Mouse (Mus musculus): ENCODE measurements around the gene Cdk5rap2.

Gene Cdk5rap2

DNA sequence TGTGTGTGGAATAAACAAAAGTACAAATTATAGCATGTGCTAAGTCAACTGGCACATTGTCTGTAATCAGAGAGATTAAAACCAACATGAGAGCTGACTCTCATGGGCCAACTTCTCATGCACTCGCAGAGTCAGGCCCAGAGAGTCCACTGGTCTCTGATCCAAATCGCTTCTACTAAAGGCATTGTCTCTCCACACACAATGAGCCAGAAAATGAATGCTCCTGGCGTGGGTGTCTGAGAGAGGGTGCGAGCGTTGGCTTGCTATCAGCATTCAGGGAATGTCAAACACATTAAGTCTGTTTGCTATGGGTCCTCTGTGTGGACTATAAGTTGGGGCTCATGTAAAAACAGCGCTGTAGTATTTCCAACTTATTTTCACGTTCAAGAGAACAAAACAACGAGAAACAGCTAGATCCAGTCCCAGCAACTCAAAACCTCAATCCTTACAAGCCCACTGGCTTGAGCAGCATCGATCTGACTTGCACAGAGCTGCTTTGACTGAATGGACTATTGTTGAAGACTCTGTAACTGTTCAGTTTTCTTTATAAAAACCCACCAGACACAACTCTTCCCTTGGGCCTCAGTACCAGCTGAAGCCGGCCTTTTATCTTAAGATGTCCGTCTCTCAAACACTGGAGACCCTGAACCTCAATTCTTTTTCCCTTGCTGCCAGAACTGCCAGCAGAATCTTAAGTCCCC is 74.6 kb downstream of the Cdk5rap2 start:
- DNase-seq = no peak

DNA sequence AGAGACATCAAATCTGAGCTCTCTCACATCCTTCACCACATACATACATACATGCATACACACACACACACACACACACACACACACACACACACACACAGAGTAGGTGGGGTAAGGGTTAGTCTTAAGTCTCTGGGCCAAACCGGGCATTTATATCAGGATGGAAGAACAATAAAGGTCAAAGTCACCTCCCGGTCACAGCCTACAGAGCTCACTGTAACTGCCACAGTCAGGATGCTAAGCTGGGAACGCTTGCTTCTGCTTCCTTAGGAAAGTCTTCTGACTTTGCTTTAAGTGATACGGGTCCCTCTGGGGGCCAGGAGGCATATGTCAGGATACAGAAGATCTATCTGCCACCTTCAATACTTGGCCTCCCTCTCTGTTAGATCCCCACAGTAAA is 75.2 kb downstream of the Cdk5rap2 start:
- DNase-seq = no peak

DNA sequence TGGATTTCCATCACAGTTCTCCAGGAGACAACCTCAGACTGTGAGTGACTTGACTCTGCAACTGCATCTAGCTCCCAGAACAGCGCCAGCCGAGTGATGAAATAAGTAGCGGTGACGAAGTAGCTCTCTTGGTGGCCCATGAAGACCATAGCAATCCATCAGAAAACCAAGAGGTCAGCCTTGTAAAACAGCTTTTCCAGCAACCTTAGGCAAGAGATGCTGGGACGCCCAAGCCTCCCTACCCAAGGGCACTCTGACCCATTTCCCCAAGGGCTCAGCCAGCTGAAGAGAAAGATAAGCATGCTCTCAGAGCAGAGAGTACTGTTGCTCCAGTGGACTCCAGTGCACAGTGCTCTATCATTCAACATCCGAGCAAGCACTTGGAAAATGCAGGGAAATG is 77.3 kb downstream of the Cdk5rap2 start:
- DNase-seq = no peak

DNA sequence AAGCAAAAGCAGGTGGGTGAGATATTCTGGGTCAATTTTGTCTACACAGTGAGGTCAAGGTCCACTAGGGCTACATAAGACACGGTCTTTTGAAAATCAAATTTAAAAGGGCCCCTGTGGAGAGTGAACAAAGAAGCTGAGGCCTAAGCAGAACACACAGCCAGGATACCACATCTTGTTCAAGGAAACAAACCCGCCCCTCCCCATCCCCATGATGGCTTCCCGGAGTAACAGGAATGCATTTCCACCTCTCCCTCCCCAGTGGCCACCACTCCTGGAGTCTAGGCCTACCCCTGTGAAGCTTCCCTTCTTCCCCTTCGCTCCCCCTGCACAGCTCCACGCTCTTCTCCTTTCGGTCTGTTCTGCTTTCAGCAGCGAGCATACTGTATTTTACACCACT is 77.7 kb downstream of the Cdk5rap2 start:
- DNase-seq = no peak

DNA sequence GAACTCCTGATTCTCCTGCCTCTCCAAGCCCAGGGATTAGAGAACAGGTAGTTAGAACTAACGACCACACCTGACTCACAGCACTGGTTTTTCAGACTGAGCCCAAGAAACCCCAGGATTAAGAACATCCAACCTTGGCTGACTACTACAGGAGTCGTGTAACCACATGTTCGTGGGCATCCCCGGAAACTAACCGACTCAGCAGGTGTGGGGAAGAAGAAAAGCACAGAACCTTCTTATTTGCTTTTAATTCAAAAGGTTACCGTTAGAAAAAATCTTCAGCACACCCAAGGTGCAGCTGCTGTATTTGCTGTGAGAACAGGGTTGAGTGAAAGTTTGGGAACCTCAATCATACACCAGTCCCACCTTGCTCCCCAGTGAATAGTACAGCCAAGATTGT is 79.1 kb downstream of the Cdk5rap2 start:
- DNase-seq = no peak

DNA sequence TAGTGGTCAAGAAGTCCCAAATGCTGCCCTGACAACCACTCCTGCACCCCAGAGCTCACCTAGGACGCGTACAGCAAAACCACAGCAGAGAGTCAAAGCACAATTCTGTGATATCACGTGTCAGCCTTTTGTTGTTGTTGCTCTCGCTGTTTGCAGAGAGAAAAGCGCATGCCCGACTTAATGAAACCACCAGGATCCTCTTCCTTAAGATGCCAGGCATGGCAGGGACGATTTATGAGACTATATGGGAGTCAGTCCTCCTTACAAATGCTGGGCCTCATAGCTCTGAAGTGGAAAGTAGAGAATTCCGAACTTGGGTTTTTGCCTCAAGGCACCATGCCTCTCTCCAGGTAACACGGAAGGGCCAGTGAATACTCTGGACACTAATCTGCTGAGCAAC is 82.2 kb downstream of the Cdk5rap2 start:
- DNase-seq = no peak

DNA sequence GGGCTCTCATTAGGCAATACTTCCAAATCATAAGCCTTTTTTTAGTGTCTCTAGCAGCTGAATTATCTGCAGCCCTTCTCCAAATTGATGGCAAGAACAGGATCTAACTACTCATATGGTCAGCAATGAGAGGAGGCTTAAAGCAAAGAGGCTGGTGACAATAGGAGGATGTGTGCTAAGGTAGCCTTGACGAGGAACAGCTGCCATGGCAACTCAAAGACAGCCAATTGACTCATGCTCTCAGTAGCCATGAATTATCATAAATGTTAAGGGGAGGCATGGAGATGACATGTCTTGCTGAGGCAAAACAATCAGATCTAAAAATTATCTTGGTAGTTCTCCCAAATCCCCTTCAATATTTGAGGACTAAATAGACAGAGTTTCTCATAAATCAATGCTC is 82.8 kb downstream of the Cdk5rap2 start:
- no peak for DNase-seq

DNA sequence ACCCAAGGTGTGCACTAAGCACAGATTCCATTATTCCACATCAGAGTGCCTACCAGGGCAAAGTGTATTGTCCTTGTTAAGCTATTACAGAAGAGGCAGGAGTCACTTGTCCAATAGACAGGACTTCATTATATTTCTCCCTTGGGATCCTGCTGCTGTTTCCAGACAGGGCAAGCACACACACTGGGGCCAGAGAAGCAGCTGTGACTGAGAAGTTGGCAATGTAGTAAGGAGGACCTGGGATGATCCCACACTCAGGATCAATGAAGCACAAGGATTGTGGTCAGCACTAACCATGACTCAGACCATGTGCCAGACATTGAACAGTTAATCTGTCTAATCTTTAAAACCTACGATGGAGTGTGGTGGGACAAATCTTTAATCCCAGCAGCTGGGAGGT is 88.7 kb downstream of the Cdk5rap2 start:
- DNase-seq = no peak

DNA sequence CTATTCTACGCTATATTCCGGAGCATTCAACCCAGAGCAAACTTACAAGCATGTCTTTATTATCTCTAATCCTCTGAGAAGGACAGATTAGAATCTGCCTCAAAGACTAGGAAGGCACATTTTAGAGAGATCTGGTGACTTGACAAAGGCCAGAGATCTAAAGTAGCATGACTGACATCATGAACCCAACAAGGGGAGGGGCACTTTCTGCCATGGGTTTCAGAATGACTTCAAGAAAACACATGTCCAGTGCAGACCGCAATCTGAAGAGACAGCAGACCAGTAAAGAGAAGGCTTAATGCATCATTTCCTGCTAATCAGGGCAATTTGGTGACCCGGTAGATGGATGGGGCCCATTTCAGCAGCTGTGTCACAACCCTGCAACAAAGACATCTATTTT is 98.1 kb downstream of the Cdk5rap2 start:
- no peak for DNase-seq

DNA sequence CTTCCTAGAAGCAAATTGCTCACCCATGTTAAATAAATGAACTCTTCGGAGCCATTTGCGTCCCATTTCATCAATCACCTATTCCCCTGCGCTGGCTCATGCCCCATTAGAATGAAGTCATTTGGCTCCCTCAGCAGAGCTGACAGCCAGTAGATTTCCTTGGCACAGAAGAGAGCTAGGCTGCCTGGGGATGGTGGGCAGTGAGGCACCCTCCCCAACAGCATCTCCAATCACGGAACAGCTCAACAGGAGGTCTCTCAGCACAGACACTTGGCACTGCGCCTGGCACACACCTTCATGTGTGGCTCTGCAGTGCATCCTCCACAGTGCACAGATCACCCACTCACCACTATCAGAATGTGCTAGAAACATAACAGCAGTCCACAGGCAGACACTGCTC is 98.7 kb downstream of the Cdk5rap2 start:
- DNase-seq = peak; percentile 73 to 82

DNA sequence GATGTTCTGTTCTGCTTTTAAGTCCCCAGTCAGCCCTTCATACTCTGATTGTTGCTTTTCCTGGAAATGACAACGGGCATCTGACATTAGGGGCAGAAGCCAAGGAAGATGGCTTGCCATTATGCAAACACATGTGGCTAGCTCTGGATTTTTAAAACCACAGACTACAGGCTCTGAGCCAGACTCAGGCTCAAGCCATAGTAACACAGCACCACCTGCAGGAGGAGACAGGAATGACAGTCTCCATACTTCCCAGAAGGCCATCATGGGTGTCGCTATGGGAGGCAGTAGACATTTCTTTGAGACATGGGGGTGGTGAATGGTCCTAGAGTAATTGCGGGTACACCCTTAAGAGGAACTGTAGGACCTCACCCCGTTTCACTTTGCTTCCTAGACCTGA is 103.0 kb downstream of the Cdk5rap2 start:
- peak; percentile 84 to 91 for DNase-seq

DNA sequence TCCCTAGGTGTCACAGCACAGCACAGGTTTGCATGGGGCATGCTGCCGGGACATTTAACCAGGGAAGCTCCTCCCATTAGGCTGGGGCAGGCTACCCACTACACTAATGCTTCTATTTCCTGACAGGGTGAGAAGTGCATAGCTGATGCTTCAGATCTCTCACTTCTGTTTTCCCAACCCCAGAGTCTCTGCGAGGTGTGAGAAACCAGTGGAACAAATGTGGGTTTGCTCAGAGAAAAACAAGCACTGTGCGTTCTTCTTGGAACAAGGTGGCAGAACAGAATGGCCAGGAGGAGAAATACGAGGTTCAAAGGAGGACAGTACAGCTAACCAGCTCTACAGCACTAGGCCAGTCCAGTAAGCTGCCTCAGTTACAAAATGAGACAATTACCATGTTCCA is 106.4 kb downstream of the Cdk5rap2 start:
- no peak for DNase-seq

DNA sequence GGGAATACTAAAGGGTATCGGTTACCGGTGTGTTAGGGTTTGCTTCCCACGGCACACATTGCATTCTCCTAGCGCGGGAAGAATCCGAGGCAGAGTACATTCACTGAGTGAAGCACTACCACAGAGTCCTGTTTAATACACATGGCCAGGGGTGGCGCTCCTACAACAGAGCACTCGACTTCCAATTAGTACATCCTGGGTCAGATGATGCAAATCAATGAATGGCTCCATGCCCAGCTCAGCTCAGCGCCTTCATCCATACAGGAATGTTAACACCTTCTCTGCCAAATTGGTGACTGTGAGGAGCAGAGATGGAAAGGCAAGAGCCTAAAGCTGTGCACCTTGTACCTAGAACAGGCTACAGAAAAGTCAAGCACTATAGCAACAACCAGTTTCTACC is 109.1 kb downstream of the Cdk5rap2 start:
- DNase-seq = peak; percentile 71 to 75

DNA sequence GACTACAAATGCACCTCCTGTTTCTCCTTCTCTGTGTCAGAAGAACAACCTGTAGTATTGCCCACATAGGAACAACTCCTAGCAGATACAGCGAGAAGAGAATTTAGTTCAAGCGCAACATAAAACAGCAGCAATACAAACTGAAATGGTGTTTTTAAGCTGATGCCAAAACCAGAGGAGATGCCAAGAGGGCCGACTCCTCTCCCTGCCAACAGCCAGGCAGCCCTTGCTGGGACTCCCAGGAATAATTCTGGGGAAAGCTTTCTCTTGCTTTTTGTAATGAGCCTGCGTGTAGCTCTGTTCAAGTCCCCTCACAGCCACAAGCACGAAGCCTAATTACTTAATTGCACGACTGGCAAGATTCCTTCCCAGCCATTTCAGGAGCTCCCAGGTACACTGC is 120.9 kb downstream of the Cdk5rap2 start:
- DNase-seq = peak in 1 of 2 experiments; percentile 26

DNA sequence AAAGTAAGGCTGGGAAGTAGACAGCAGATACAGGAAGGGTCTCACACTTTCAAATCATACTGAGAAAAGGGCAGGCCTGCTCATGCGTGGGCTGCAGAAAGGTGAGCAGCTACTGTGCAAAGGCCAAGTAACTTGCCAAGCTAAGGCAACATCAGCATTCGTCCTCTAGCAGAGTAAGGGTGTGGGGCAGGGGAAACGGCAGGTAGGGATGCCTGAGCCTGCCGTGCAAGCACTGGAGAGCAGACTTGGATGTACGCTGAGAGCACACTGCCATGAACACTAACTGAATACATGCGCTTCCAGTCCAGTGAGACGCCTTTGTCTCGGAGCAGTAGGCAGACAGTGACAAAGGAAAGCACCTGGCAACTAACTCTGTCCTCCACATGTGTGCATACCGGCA is 127.1 kb downstream of the Cdk5rap2 start:
- DNase-seq = no peak

DNA sequence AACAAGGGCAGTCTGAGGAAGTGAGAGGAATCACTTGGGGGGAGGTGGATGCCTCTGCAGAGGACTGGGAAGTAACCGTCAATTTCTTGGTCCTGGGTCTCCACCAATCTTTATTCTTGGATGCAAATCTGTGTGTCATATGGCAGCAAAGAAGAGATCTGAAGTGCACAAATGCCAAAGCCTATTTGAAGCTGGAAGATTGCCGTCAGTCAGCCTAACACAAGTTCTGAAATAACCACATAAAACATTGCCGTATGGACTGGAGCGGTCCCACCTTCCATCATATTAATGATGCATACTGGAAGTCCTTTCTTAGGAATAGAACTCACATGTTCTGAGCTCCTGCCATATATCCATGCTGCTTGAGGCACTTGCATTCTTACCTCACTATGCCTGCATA is 131.4 kb downstream of the Cdk5rap2 start:
- DNase-seq = no peak

DNA sequence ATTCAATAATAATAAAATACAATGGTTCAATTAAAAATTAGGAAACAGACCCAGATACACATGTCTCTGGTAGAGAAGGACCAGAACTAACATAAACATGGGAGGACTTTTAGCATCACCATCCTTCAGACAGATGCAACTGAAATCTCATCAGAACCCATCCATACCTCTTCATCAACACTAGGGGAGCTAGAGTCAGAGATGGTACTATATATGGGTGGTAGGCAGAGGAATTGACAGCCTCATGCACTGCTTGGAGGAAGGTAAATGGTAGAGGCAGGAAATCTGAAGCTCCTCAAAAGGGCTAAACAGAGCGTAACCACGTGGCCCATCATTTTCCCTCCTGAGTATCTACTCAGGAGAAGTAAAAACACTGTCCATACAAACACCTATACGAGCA is 132.2 kb downstream of the Cdk5rap2 start:
- no peak for DNase-seq

DNA sequence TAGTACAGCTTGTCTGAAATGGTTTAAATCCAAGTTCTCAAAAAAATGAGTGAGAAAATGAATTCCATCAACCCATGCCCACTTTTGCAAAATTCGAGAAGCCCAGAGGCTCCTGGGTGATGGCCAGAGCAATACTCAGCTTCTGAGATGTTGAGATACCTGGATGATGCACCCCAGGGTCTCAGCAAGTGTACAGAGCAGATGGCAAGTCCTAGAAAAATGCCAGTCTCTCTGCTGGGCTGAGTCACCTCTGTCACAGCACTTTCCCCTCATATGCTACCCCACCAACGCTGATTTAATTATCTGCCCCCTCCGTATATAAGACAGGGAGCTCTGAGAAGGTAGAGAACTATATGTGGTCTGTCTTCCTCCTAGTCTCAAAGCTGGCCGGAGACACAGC is 137.3 kb downstream of the Cdk5rap2 start:
- DNase-seq = peak in 1 of 2 experiments; percentile 20

DNA sequence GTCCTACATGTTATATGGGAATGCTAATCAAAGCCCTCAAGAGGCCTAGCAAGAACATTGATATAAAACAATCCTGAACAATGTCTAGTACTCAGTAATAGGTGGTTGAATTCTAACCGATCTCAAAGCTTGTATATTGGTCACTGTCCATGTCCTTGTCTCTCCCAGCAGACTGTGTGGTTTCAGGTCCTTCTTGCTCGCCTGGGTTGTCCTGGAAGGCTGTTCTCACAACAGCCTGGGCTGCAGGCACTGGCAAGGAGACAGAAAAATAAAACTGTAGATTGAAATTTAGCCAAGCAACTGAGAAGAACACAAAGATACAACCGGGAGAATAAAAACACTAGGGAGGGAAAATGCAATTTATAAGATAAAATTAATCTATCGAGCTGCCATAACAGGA is 137.7 kb downstream of the Cdk5rap2 start:
- peak in 1 of 2 experiments; percentile 20 for DNase-seq

DNA sequence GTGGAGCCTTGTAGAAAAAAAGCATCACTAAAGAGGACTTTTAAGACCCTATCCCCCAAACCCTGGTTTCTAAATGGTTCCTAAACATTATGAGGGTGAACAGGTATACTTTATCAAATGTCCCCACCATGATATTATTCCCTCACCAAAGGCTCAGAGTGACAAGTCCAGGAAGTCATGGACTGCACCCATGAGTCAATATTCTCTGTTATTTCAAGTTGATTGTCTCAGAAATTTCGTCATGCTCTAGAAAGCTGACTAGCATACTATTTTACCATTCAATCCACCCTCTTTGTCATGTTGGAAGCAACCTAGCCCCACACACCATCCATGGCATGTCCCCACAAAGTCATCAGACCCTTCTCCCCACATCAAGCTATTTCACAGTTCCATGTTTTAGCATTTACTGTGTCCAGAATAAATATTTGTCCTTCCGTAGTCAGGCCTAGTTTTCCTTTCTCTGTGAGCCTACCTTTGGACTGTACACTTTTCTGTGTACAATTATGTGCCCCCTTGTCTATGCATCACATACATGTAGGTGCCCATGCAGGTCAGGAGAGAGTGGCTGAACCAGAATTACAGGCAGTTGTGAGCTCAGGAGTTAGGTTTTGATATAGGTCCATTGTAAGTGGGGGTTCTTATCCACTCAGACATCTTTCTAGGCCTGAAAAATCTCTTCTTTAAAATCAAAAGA is 142.9 kb downstream of the Cdk5rap2 start:
- DNase-seq = no peak

DNA sequence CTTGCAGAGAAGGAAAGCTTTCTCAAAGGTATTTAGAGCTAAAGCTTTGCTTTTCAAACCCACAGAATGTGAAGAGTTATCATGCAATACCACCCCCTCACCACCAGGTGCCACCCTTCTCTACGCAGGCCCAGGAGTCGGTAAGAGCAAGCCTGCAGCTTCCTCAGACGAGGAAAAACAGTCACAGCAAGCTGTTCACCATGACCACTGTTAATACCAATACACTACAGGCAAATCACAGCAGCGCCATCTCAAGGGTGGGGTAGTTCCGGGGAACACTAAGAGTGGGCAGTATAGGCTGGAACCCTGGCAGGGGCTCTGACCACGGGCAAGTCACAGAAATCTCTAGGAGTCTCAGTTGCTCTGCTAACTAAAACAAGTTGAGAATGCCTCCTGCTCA is 145.0 kb downstream of the Cdk5rap2 start:
- peak; percentile 62 to 63 for DNase-seq

DNA sequence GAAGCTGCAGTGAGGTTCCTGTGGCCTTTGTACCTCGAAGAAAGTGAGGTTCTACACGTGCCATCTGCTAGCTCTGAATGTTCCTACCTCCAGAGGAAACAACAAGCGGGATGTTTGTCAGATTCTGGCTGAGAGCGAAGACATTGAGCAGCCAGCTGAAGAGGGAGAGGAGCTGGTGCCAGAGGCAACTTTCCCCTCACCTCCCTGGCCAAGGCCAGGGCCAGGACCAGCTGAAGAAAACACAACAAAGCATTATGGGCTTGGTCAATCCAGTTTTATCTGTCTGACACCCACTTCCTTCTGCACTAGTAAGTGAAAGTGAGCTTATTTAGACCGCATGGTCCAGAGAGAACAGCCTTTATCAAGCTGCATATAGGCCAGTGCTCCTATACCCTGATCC is 147.4 kb downstream of the Cdk5rap2 start:
- DNase-seq = peak; percentile 26 to 41

DNA sequence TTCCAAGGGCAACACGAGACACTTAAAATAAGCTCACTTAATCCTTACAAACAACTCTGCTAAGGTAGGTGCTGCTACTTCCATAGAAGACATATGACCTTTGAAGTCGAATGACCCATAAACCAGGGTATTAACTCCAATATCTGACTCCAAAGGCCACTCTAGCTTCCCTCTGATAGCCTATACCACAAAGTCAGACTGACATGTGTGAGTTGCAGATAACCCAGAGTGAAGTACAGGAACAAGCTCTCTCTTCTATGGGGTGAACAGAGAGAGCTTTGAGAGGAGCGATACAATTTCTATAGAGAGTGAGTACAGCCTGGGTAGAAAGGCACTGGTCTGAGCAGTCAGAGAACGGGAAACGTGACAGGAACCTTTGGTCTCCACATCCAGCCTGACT is 148.9 kb downstream of the Cdk5rap2 start:
- DNase-seq = no peak

DNA sequence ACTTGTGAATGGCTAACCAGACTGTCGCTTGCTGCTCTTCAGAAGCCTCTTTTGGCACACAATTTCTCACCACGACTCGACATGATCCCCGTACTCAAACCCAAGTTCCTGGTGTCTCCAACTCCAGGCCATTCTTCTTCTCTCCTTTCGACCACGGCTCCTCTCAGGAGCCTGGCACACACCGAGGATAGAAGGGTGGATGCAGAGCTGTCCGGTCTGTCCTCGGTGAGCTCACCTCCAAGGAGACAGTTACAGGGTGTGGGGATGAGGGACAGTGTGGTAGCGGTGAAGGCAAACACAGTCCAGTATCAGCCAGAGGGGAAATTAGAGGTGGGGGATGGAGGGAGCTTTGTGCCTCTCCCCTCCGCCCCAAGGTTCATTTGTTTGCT is 149.8 kb downstream of the Cdk5rap2 start:
- peak; percentile 46 to 48 for DNase-seq

Measured in cerebellum, postnatal 10 days (tissue).